Mouse (Mus musculus): ENCODE measurements around the gene Leng9.

DNA sequence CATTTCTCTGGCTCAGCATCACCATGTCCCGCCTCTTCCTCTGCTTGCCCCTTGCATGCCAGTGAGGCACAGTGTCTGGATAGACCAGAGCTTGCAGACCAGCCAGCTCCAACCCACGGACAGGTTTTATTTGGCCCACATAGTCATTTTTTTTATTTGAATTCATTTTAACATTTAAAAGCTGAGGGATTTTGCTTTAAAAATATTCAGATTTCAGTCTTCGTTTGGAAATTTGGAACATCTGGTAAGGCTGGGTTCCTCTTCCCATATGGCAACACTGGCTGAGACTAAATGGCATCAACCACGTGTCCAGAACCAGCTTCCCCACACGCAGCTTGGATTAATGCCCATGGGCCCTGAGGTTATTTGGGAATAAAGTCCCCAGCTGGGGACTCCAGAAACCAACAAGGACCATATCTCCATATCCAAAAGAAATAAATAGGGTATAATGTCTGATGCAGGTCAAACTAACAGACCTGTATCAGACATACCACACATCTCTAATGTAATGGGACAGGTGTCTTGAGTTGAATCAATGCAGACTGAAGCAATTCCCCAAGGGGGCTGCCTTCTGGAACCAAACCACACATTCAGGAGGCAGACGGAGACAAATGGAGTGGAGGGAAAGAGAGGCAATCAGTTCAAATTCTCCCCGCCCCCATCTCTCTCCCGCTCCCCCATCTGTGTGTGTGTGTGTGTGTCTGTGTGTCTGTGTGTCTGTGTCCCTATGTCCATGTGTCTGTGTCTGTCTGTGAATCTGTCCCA is 32.9 kb downstream of the Leng9 start:
- TF ChIP-seq CTCF (IDR thresholded peaks at IDR 0.05; ENCODE audit: extremely low read depth, insufficient read depth, insufficient read length, insufficient replicate concordance) (no peak), POLR2A (IDR thresholded peaks at IDR 0.05; ENCODE audit: low read depth, low read length) (no peak)
